Comparison of ENCODE assay signal across 9 mouse cellular contexts in genomic region chr19:61266246-61266615, GRCm38 (mm10). TPM values are rescaled to one million over a fixed set of nuclear protein-coding genes. Genes with fewer than 3 reads are reported as not detected.
DNase-seq lines count a peak whose midpoint lies in the region; ATAC-seq and TF ChIP-seq lines count a peak whose summit lies in the region.
"Had no signal": no experiment of that assay in that cellular context is flagged by ENCODE, and none has a peak within 500 bp of the region (broad histone marks: within the 10 kb centered on the region; RNA-seq: fewer than 3 reads in every experiment).

No protein-coding gene starts in this region.

- H3K9ac ChIP-seq in forebrain, postnatal 0 days = no peak overlapping the region
- H3K9ac ChIP-seq in forebrain, embryonic 15.5 days (replicated peaks) = no peak overlapping the region
- H3K9ac ChIP-seq in embryonic facial prominence, embryonic 14.5 days (ENCODE audit: low read depth, low read length) = no peak overlapping the region
- H3K9ac ChIP-seq in neural tube, embryonic 11.5 days (ENCODE audit: low read length) = no peak overlapping the region

- 3% methylated on average over 12 of the region's 12 CpGs for WGBS in forebrain, postnatal 0 days
- WGBS in forebrain, embryonic 15.5 days = 3% methylated on average over 12 of the region's 12 CpGs
- 2% methylated on average over 12 of the region's 12 CpGs for WGBS in embryonic facial prominence, embryonic 14.5 days
- WGBS in neural tube, embryonic 11.5 days = 2% methylated on average over 12 of the region's 12 CpGs

- ATAC-seq in forebrain, postnatal 0 days = no peak
- no peak for ATAC-seq in forebrain, embryonic 15.5 days (replicated peaks)
- ATAC-seq in embryonic facial prominence, embryonic 14.5 days (ENCODE audit: low read depth) = no peak
- ATAC-seq in neural tube, embryonic 11.5 days (ENCODE audit: insufficient read depth, low FRiP score, low TSS enrichment) = no peak

- no peak overlapping the region for H3K4me2 ChIP-seq in forebrain, postnatal 0 days (ENCODE audit: low read depth)
- no peak overlapping the region for H3K4me2 ChIP-seq in forebrain, embryonic 15.5 days (replicated peaks)
- no peak overlapping the region for H3K4me2 ChIP-seq in embryonic facial prominence, embryonic 14.5 days (ENCODE audit: low read depth, low read length)
- no peak overlapping the region for H3K4me2 ChIP-seq in neural tube, embryonic 11.5 days (ENCODE audit: low read depth)

- no peaks in the 10 kb centered on the region for H3K27me3 ChIP-seq in forebrain, postnatal 0 days (ENCODE audit: insufficient read depth, low read length)
- no peaks in the 10 kb centered on the region for H3K27me3 ChIP-seq in forebrain, embryonic 15.5 days
- H3K27me3 ChIP-seq in embryonic facial prominence, embryonic 14.5 days (replicated peaks; ENCODE audit: control insufficient read depth, insufficient read depth, low read length) = no peaks in the 10 kb centered on the region
- H3K27me3 ChIP-seq in neural tube, embryonic 11.5 days (ENCODE audit: control insufficient read depth, insufficient read depth, low read length) = no peaks in the 10 kb centered on the region

- intact Hi-C loops in left cerebral cortex, postnatal 14 days (cut with DNase I) = loop anchor here (2.0 kb wide), 1 partner anchor 67 kb away; no protein-coding TSS in a partner anchor

- H3K27ac ChIP-seq in forebrain, postnatal 0 days (ENCODE audit: low read depth, low read length) = no peak overlapping the region
- H3K27ac ChIP-seq in forebrain, embryonic 15.5 days (replicated peaks) = no peak overlapping the region
- H3K27ac ChIP-seq in embryonic facial prominence, embryonic 14.5 days (replicated peaks; ENCODE audit: low read depth, low read length) = no peak overlapping the region
- H3K27ac ChIP-seq in neural tube, embryonic 11.5 days (ENCODE audit: low read depth, low read length) = no peak overlapping the region

- peak; percentile 63 for DNase-seq in forebrain, postnatal 0 days
- DNase-seq in 3134 (ENCODE audit: extremely low read depth, insufficient read length, low spot score) = peak; percentile 40
- peak; percentile 39 to 42 for DNase-seq in adrenal gland, adult 18-20 months (ENCODE audit: low spot score in 2 of 2)
- DNase-seq in embryonic facial prominence, embryonic 14.5 days (ENCODE audit: low spot score) = peak; percentile 24
- peak; percentile 13 to 18 for DNase-seq in left cerebral cortex, postnatal 14 days (ENCODE audit: low spot score in 2 of 2)
- peak; percentile 68 for DNase-seq in neural tube, embryonic 11.5 days (ENCODE audit: low spot score)
- peak; percentile 51 to 63 for DNase-seq in thymus, postnatal 36 days

- no peak overlapping the region for H3K4me3 ChIP-seq in forebrain, postnatal 0 days (ENCODE audit: low read depth, low read length)
- H3K4me3 ChIP-seq in forebrain, embryonic 15.5 days = no peak overlapping the region
- no peak overlapping the region for H3K4me3 ChIP-seq in embryonic facial prominence, embryonic 14.5 days (ENCODE audit: low read depth, low read length)
- H3K4me3 ChIP-seq in neural tube, embryonic 11.5 days (ENCODE audit: low read depth, low read length) = no peak overlapping the region

- no peaks in the 10 kb centered on the region for H3K36me3 ChIP-seq in forebrain, postnatal 0 days (ENCODE audit: insufficient read depth)
- H3K36me3 ChIP-seq in forebrain, embryonic 15.5 days = no peaks in the 10 kb centered on the region
- no peaks in the 10 kb centered on the region for H3K36me3 ChIP-seq in embryonic facial prominence, embryonic 14.5 days (ENCODE audit: control insufficient read depth, insufficient read depth, low read length)
- no peaks in the 10 kb centered on the region for H3K36me3 ChIP-seq in neural tube, embryonic 11.5 days (ENCODE audit: control insufficient read depth, insufficient read depth, low read length)

- H3K4me1 ChIP-seq in forebrain, postnatal 0 days (ENCODE audit: insufficient read depth) = no peaks in the 10 kb centered on the region
- H3K4me1 ChIP-seq in forebrain, embryonic 15.5 days = no peaks in the 10 kb centered on the region
- no peaks in the 10 kb centered on the region for H3K4me1 ChIP-seq in embryonic facial prominence, embryonic 14.5 days (ENCODE audit: control insufficient read depth, insufficient read depth, low read length)
- H3K4me1 ChIP-seq in neural tube, embryonic 11.5 days (ENCODE audit: control insufficient read depth, insufficient read depth, low read length) = no peaks in the 10 kb centered on the region

- no peaks in the 10 kb centered on the region for H3K9me3 ChIP-seq in forebrain, postnatal 0 days (ENCODE audit: low read length)
- H3K9me3 ChIP-seq in forebrain, embryonic 15.5 days = no peaks in the 10 kb centered on the region
- H3K9me3 ChIP-seq in embryonic facial prominence, embryonic 14.5 days (ENCODE audit: control insufficient read depth, low read length) = no peaks in the 10 kb centered on the region
- H3K9me3 ChIP-seq in neural tube, embryonic 11.5 days (ENCODE audit: control insufficient read depth, low read length) = no peaks in the 10 kb centered on the region

- TF ChIP-seq CTCF in forebrain, postnatal 0 days (IDR thresholded peaks at IDR 0.05; ENCODE audit: low read depth) = no peak

RNA-seq across cellular contexts. Expression of gene Gm21060, which starts 30.6 kb away (rescaled TPM):
- not detected in 2 replicates for total RNA-seq in forebrain, postnatal 0 days (2014; rRNA removed)
- not detected in 2 replicates for polyA plus RNA-seq in forebrain, postnatal 0 days (2015; fragmentation: Nextera tagmentation; extraction: Ambion mirVana)
- polyA plus RNA-seq in forebrain, embryonic 15.5 days (2015; fragmentation: Nextera tagmentation; extraction: Ambion mirVana) = not detected in 2 replicates
- total RNA-seq in adrenal gland, adult 18-20 months (2021) = not detected
- not detected in 2 replicates for polyA plus RNA-seq in embryonic facial prominence, embryonic 14.5 days (2014; fragmentation: Nextera tagmentation; extraction: Ambion mirVana)
- total RNA-seq in left cerebral cortex, postnatal 14 days (2021) = not detected
- not detected in 2 replicates for polyA plus RNA-seq in neural tube, embryonic 11.5 days (2014; fragmentation: Nextera tagmentation; extraction: Ambion mirVana)
- polyA plus RNA-seq: heart, embryonic 16.5 days had no signal

RNA-seq across cellular contexts. Expression of gene Csf2ra, which starts 38.0 kb away (rescaled TPM):
- 36.5 and 42.1 TPM in 2 replicates for total RNA-seq in forebrain, postnatal 0 days (2014; rRNA removed)
- polyA plus RNA-seq in forebrain, postnatal 0 days (2015; fragmentation: Nextera tagmentation; extraction: Ambion mirVana) = 20.0 and 35.8 TPM in 2 replicates
- polyA plus RNA-seq in forebrain, embryonic 15.5 days (2015; fragmentation: Nextera tagmentation; extraction: Ambion mirVana) = 32.7 and 36.8 TPM in 2 replicates
- total RNA-seq in adrenal gland, adult 18-20 months (2021) = 10 to 100 TPM; 27.5 to 38.2 TPM
- polyA plus RNA-seq in embryonic facial prominence, embryonic 14.5 days (2014; fragmentation: Nextera tagmentation; extraction: Ambion mirVana) = 17.5 and 22.1 TPM in 2 replicates
- 10 to 100 TPM; 32.1 to 34.5 TPM for total RNA-seq in left cerebral cortex, postnatal 14 days (2021)
- polyA plus RNA-seq in neural tube, embryonic 11.5 days (2014; fragmentation: Nextera tagmentation; extraction: Ambion mirVana) = 14.8 and 18.3 TPM in 2 replicates

Comparison
In these comparisons a context has a peak if more than half of its experiments do, and no peak if none do; other contexts are left out.
1. DNase-seq: peak in every context shown above with its lines; median percentile 68 in neural tube, embryonic 11.5 days; 63 in forebrain, postnatal 0 days; 57 in thymus, postnatal 36 days; 40 in adrenal gland, adult 18-20 months; 40 in 3134; 24 in embryonic facial prominence, embryonic 14.5 days; 16 in left cerebral cortex, postnatal 14 days.